Mouse (Mus musculus): ENCODE measurements around the gene Sox5.

- TF ChIP-seq NRF1 (IDR thresholded peaks at IDR 0.05; ENCODE audit: low read depth, low read length) (no peak), EP300 (IDR thresholded peaks at IDR 0.05; ENCODE audit: low read length) (no peak), RAD21 (IDR thresholded peaks at IDR 0.05; ENCODE audit: low read depth, low read length) (no peak), ZNF384 (IDR thresholded peaks at IDR 0.05; ENCODE audit: low read depth, low read length) (no peak)
Measured at GRCm38 (mm10) chr6:144645796-144646195, 136.0 kb downstream of the Sox5 start.

All from CH12.LX (cell line).